Mouse (Mus musculus) CH12.LX (cell line): ENCODE results near the gene BC030499.

ENCODE experiments used
- CHD1 ChIP-seq: IDR thresholded peaks from 2 replicates; pipeline ENCODE4 v1.6.1; 2012; ENCODE audit warnings: low read depth, low read length, improper control_type of control experiment, inconsistent platforms
- CTCF ChIP-seq, 2 experiments: IDR thresholded peaks in 1 of 2; conservative IDR thresholded peaks in 1 of 2; 2 replicates each; pipeline ENCODE4 v1.5.1; 2011 to 2012; ENCODE audit warnings: low read depth in 2 of 2, low read length in 2 of 2, improper control_type of control experiment in 1 of 2, inconsistent platforms in 1 of 2, mild to moderate bottlenecking in 1 of 2, moderate library complexity in 1 of 2
- NELFE ChIP-seq: IDR thresholded peaks from 2 replicates; pipeline ENCODE4 v1.6.1; 2011; ENCODE audit warnings: low read depth, low read length, improper control_type of control experiment
- RCOR1 ChIP-seq: conservative IDR thresholded peaks from 2 replicates; pipeline ENCODE4 v1.6.1; 2012; ENCODE audit warnings: low read depth, mild to moderate bottlenecking, inconsistent platforms, low read length, improper control_type of control experiment
- ZNF384 ChIP-seq: IDR thresholded peaks from 2 replicates; pipeline ENCODE4 v1.6.1; 2012; ENCODE audit warnings: low read depth, low read length, improper control_type of control experiment, inconsistent platforms

- TF ChIP-seq ZNF384 (no peak), NELFE (no peak), CTCF (conservative IDR thresholded peaks at IDR 0.05 in 1 of 2, IDR thresholded peaks at IDR 0.05 in 1 of 2; ENCODE audit: low read depth in 2 of 2, low read length in 2 of 2) (no peak), RCOR1 (no peak), CHD1 (no peak)
Observed at GRCm38 (mm10) chr11:78279586-78279985, 11.1 kb upstream of the BC030499 start.
